Mouse (Mus musculus) hindbrain, postnatal 0 days (tissue): ENCODE data around the gene Gm20388. TPM values are rescaled to one million over a fixed set of nuclear protein-coding genes. Genes with fewer than 3 reads are reported as not detected.

Experiments
- ATAC-seq: fragments of 200-750 bp; cut with Nextera tagmentation; 2 replicates; pipeline ENCODE4 v1.8.0; 2017; ENCODE audit warnings: mild to moderate bottlenecking, moderate TSS enrichment, moderate library complexity
- DNase-seq: peaks from one replicate; pipeline ENCODE4 v3.0.0-alpha.2; 2015; ENCODE audit warnings: low spot score
- H3K27ac ChIP-seq: fragments of 300-500 bp; sonication (generic); 2 replicates; pipeline ENCODE4 v1.5.1; 2014; ENCODE audit warnings: mild to moderate bottlenecking
- H3K27me3 ChIP-seq: fragments of 300-500 bp; sonication (generic); 2 replicates; pipeline ENCODE4 v1.6.1; 2014; ENCODE audit warnings: low read length, mixed read lengths; ENCODE audit not compliant: insufficient read depth
- H3K36me3 ChIP-seq: fragments of 300-500 bp; sonication (generic); 2 replicates; pipeline ENCODE4 v1.6.1; 2014; ENCODE audit warnings: low read length, mixed read lengths; ENCODE audit not compliant: insufficient read depth
- H3K4me1 ChIP-seq: fragments of 300-500 bp; sonication (generic); 2 replicates; pipeline ENCODE4 v1.6.1; 2014; ENCODE audit warnings: antibody characterized with exemption, low read length, mixed read lengths; ENCODE audit not compliant: insufficient read depth
- H3K4me2 ChIP-seq: fragments of 300-500 bp; sonication (generic); 2 replicates; pipeline ENCODE4 v1.6.1; 2014; ENCODE audit warnings: low read depth, mild to moderate bottlenecking, low read length, moderate library complexity, mixed read lengths
- H3K4me3 ChIP-seq: fragments of 300-500 bp; sonication (generic); 2 replicates; pipeline ENCODE4 v1.5.1; 2014; ENCODE audit warnings: low read length
- H3K9ac ChIP-seq: fragments of 300-500 bp; sonication (generic); replicated peaks from 2 replicates; pipeline ENCODE4 v1.6.1; 2014; ENCODE audit warnings: mild to moderate bottlenecking, low read length, moderate library complexity, mixed read lengths
- H3K9me3 ChIP-seq: fragments of 300-500 bp; sonication (generic); 2 replicates; pipeline ENCODE4 v1.6.1; 2016; ENCODE audit warnings: low read length, mixed read lengths
- CTCF ChIP-seq: IDR thresholded peaks from 2 replicates; pipeline ENCODE4 v1.5.1; 2016; ENCODE audit warnings: antibody characterized with exemption, control low read depth, low read depth
- WGBS: fragments of 180-500 bp; shearing (Covaris S2); extraction: QIAGEN DNeasy Blood & Tissue Kit; methylation state at CpG from one replicate; pipeline ENCODE4 v1.1.7; 2014; 5-methylcytosine and 5-hydroxymethylcytosine counted together
- polyA plus RNA-seq: library from polyadenylated mRNA; unstranded; fragments of >200 nt; fragmentation: Nextera tagmentation; extraction: Ambion mirVana; gene quantifications from 2 replicates; pipeline ENCODE4 v1.2.1, GENCODE M21; 2015
- total RNA-seq: library from RNA; depleted of rRNA; stranded (reverse); fragments of >200 nt; gene quantifications from 2 replicates; pipeline ENCODE4 v1.2.3, GENCODE M21; 2014

Gm20388 gene
- total and polyA plus RNA-seq, 2 experiments from 2014 or later = 71.3 TPM; not detected in 1

- WGBS = 27% methylated on average over 6 of the region's 6 CpGs
- H3K27ac ChIP-seq = peak overlapping the region; percentile 36; the same call in 1 of the 2 replicates
- H3K4me2 ChIP-seq = no peak overlapping the region
- H3K27me3 ChIP-seq = no peaks in the 10 kb centered on the region
- TF ChIP-seq CTCF = no peak
- DNase-seq (no peak), ATAC-seq (peak; percentile 11; the same call in 1 of the 2 replicates)
- H3K36me3 ChIP-seq = no peaks in the 10 kb centered on the region
- H3K9me3 ChIP-seq = no peaks in the 10 kb centered on the region
- H3K9ac ChIP-seq = 0 out of 2 replicates have a peak overlapping the region, but pooled peaks have one; percentile 3
- no peak overlapping the region for H3K4me3 ChIP-seq
- peaks cover 7% of the 10 kb centered on the region for H3K4me1 ChIP-seq
These were observed 1757.9 kb downstream of the Gm20388 start for GRCm38 (mm10) chr8:121668553-121668952.

GRCm38 (mm10) chr8:121669208-121669607 is 1758.6 kb downstream of the Gm20388 start:
- peak; percentile 28; the same call in 1 of the 2 replicates for ATAC-seq
- Histone ChIP-seq H3K27ac (peak overlapping the region; percentile 36; the same call in 1 of the 2 replicates), H3K4me1 (peaks cover 7% of the 10 kb centered on the region), H3K9me3 (no peaks in the 10 kb centered on the region), H3K9ac (no peak overlapping the region), H3K27me3 (no peaks in the 10 kb centered on the region), H3K4me3 (no peak overlapping the region), H3K4me2 (no peak overlapping the region), H3K36me3 (no peaks in the 10 kb centered on the region)
- no peak for TF ChIP-seq CTCF
- peak; percentile 36 for DNase-seq
- WGBS = 26% methylated on average over 8 of the region's 8 CpGs

GRCm38 (mm10) chr8:121673153-121673552 is 1762.5 kb downstream of the Gm20388 start:
- no peaks in the 10 kb centered on the region for H3K36me3 ChIP-seq
- no peaks in the 10 kb centered on the region for H3K9me3 ChIP-seq
- H3K9ac ChIP-seq = no peak overlapping the region
- peak overlapping the region; percentile 55 for H3K27ac ChIP-seq
- ATAC-seq = no peak
- no peak overlapping the region for H3K4me2 ChIP-seq
- DNase-seq = no peak
- no peak overlapping the region for H3K4me3 ChIP-seq
- H3K27me3 ChIP-seq = no peaks in the 10 kb centered on the region
- 66% methylated on average over 4 of the region's 4 CpGs for WGBS
- H3K4me1 ChIP-seq = peaks cover 7% of the 10 kb centered on the region; the same call in 1 of the 2 replicates
- no peak for TF ChIP-seq CTCF

DNA sequence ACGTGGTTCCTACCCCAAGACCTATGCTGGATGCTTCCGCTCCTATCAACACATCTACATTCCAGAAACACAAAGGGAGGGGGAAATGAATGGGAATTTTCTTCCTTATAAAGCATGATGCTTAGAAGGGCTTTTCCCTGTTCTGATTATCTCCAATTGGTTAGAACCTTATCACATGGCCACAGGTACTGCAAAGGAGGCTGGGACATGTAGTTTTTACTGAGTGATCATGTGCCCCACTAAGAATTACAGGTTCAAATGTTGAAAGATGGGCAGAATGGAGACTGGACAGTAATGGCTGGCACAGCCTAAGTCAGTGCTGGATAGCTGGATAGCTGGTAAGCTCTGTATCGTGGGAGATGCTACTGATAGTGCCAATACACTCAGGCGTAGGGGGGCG is 1763.3 kb downstream of the Gm20388 start:
- ATAC-seq = peak; percentile 88
- no peak overlapping the region for H3K4me3 ChIP-seq
- peaks cover 2% of the 10 kb centered on the region; the same call in 1 of the 2 replicates for H3K4me1 ChIP-seq
- H3K9me3 ChIP-seq = no peaks in the 10 kb centered on the region
- 63% methylated on average over 5 of the region's 5 CpGs for WGBS
- no peak overlapping the region for H3K9ac ChIP-seq
- peak; percentile 76 for DNase-seq
- H3K4me2 ChIP-seq = no peak overlapping the region
- peak overlapping the region; percentile 55 for H3K27ac ChIP-seq
- no peaks in the 10 kb centered on the region for H3K27me3 ChIP-seq
- no peaks in the 10 kb centered on the region for H3K36me3 ChIP-seq
- TF ChIP-seq CTCF = no peak

GRCm38 (mm10) chr8:121674524-121674923 is 1763.9 kb downstream of the Gm20388 start:
- Histone ChIP-seq H3K4me2 (no peak overlapping the region), H3K36me3 (no peaks in the 10 kb centered on the region), H3K27ac (no peak overlapping the region), H3K9me3 (no peaks in the 10 kb centered on the region), H3K4me3 (no peak overlapping the region), H3K9ac (no peak overlapping the region), H3K27me3 (no peaks in the 10 kb centered on the region), H3K4me1 (no peaks in the 10 kb centered on the region)
- TF ChIP-seq CTCF = peak; percentile 61
- peak; percentile 18 for DNase-seq
- 62% methylated on average over 5 of the region's 5 CpGs for WGBS
- no peak for ATAC-seq

DNA sequence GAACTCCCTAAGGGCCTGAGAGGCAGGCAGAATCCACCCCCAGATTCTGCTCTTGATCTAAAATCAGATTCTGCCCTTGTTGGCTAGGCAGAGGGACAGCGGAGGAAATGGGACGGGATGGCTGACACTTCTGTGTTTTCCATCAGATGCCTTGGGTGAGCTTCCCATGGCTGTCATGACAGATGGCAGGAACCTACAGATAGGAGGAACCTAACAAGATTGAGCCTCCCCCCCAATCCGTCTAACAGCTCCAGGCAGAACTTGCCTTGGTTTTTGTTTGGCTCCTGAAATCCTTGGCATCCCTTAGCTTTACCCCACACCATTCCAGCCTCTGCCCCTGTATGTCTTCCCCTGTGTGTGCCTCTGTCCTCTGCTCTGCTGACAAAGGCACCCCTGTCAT is 1764.5 kb downstream of the Gm20388 start:
- ATAC-seq = no peak
- Histone ChIP-seq H3K9ac (no peak overlapping the region), H3K36me3 (no peaks in the 10 kb centered on the region), H3K4me2 (no peak overlapping the region), H3K9me3 (no peaks in the 10 kb centered on the region), H3K4me1 (no peaks in the 10 kb centered on the region), H3K27me3 (no peaks in the 10 kb centered on the region), H3K4me3 (no peak overlapping the region), H3K27ac (no peak overlapping the region)
- no peak for DNase-seq
- TF ChIP-seq CTCF = no peak
- WGBS = 83% methylated on average over 3 of the region's 3 CpGs

- Histone ChIP-seq H3K4me1 (no peaks in the 10 kb centered on the region), H3K9ac (no peak overlapping the region), H3K4me3 (no peak overlapping the region), H3K27me3 (no peaks in the 10 kb centered on the region), H3K27ac (no peak overlapping the region), H3K9me3 (no peaks in the 10 kb centered on the region), H3K4me2 (no peak overlapping the region), H3K36me3 (no peaks in the 10 kb centered on the region)
- ATAC-seq (no peak), DNase-seq (no peak)
- TF ChIP-seq CTCF = no peak
- 58% methylated on average over 20 of the region's 20 CpGs for WGBS
These were observed 1765.1 kb downstream of the Gm20388 start for GRCm38 (mm10) chr8:121675701-121676100.
